ENCODE assay signal across 7 mouse cellular contexts in genomic region chrX:7922032-7922431, GRCm38 (mm10). TPM values are rescaled to one million over a fixed set of nuclear protein-coding genes. Genes with fewer than 3 reads are reported as not detected.
DNase-seq lines count a peak whose midpoint lies in the region; ATAC-seq and TF ChIP-seq lines count a peak whose summit lies in the region.

No protein-coding gene starts in this region.

- peak overlapping the region; percentile 31 for H3K4me3 ChIP-seq in liver, embryonic 11.5 days (ENCODE audit: low read depth, low read length)
- peak overlapping the region; percentile 21 for H3K4me3 ChIP-seq in embryonic facial prominence, embryonic 12.5 days
- H3K4me3 ChIP-seq in hindbrain, embryonic 15.5 days, result peak overlapping the region; percentile 53
- H3K4me3 ChIP-seq in myocyte, result no peak overlapping the region

- H3K4me2 ChIP-seq in liver, embryonic 11.5 days, result peak overlapping the region; percentile 49
- peak overlapping the region; percentile 36 for H3K4me2 ChIP-seq in embryonic facial prominence, embryonic 12.5 days (replicated peaks)
- H3K4me2 ChIP-seq in hindbrain, embryonic 15.5 days, result peak overlapping the region; percentile 70
- no peak overlapping the region for H3K4me2 ChIP-seq in myocyte (ENCODE audit: low read depth)

- no peak overlapping the region for H3ac ChIP-seq in myocyte (ENCODE audit: control insufficient read depth, insufficient read length)

- ATAC-seq in liver, embryonic 11.5 days (replicated peaks; ENCODE audit: low FRiP score), result no peak
- no peak for ATAC-seq in embryonic facial prominence, embryonic 12.5 days (ENCODE audit: insufficient number of reproducible peaks, insufficient read depth, low FRiP score, low TSS enrichment)
- no peak for ATAC-seq in hindbrain, embryonic 15.5 days (ENCODE audit: low FRiP score, low read depth)

- WGBS in liver, embryonic 11.5 days, result 14% methylated on average over 32 of the region's 48 CpGs
- WGBS in embryonic facial prominence, embryonic 12.5 days, result 15% methylated on average over 48 of the region's 48 CpGs
- 15% methylated on average over 43 of the region's 48 CpGs for WGBS in hindbrain, embryonic 15.5 days

- no peaks in the 10 kb centered on the region for H3K79me2 ChIP-seq in myocyte (ENCODE audit: control insufficient read depth, insufficient read depth)

- H3K9me3 ChIP-seq in liver, embryonic 11.5 days (ENCODE audit: control insufficient read depth, low read length), result no peaks in the 10 kb centered on the region
- no peaks in the 10 kb centered on the region for H3K9me3 ChIP-seq in embryonic facial prominence, embryonic 12.5 days
- H3K9me3 ChIP-seq in hindbrain, embryonic 15.5 days, result no peaks in the 10 kb centered on the region

- H3K27ac ChIP-seq in liver, embryonic 11.5 days (ENCODE audit: low read depth, low read length), result no peak overlapping the region
- no peak overlapping the region for H3K27ac ChIP-seq in embryonic facial prominence, embryonic 12.5 days
- H3K27ac ChIP-seq in hindbrain, embryonic 15.5 days (replicated peaks), result peak overlapping the region; percentile 85

- peaks cover 77% of the 10 kb centered on the region for H3K27me3 ChIP-seq in liver, embryonic 11.5 days (replicated peaks; ENCODE audit: control insufficient read depth, insufficient read depth, low read length)
- peaks cover 64% of the 10 kb centered on the region for H3K27me3 ChIP-seq in embryonic facial prominence, embryonic 12.5 days
- no peaks in the 10 kb centered on the region for H3K27me3 ChIP-seq in hindbrain, embryonic 15.5 days
- H3K27me3 ChIP-seq in myocyte (ENCODE audit: control insufficient read depth, insufficient read depth, insufficient read length), result peaks cover 22% of the 10 kb centered on the region

- no peak for DNase-seq in liver, embryonic 11.5 days (ENCODE audit: low spot score)
- no peak for DNase-seq in liver
- DNase-seq in spleen, postnatal 36 days (ENCODE audit: low spot score in 2 of 2), result no peak
- DNase-seq in ovary, postnatal 10 days (ENCODE audit: low spot score), result no peak

- no peaks in the 10 kb centered on the region for H3K36me3 ChIP-seq in liver, embryonic 11.5 days (ENCODE audit: control insufficient read depth, insufficient read depth, low read length)
- no peaks in the 10 kb centered on the region for H3K36me3 ChIP-seq in embryonic facial prominence, embryonic 12.5 days
- no peaks in the 10 kb centered on the region; the same call in 1 of the 2 replicates for H3K36me3 ChIP-seq in hindbrain, embryonic 15.5 days
- no peaks in the 10 kb centered on the region for H3K36me3 ChIP-seq in myocyte (ENCODE audit: control insufficient read depth, insufficient read depth)

- H3K9ac ChIP-seq in liver, embryonic 11.5 days (ENCODE audit: low read depth, low read length), result no peak overlapping the region
- no peak overlapping the region for H3K9ac ChIP-seq in embryonic facial prominence, embryonic 12.5 days
- H3K9ac ChIP-seq in hindbrain, embryonic 15.5 days, result peak overlapping the region; percentile 53

- no peak for TF ChIP-seq POLR2A in myocyte (IDR thresholded peaks at IDR 0.05; ENCODE audit: insufficient read length, low read depth)

- no peaks in the 10 kb centered on the region for H3K4me1 ChIP-seq in liver, embryonic 11.5 days (replicated peaks; ENCODE audit: control insufficient read depth, insufficient read depth, low read length)
- H3K4me1 ChIP-seq in embryonic facial prominence, embryonic 12.5 days, result no peaks in the 10 kb centered on the region
- H3K4me1 ChIP-seq in hindbrain, embryonic 15.5 days (replicated peaks), result peaks cover 12% of the 10 kb centered on the region; the same call in 1 of the 2 replicates

TF ChIP-seq in myocyte, 11 proteins besides CTCF, POLR2A, EP300 and RAD21:
- TF ChIP-seq TCF12 (IDR thresholded peaks at IDR 0.05; ENCODE audit: insufficient read depth, poor library complexity, severe bottlenecking), result no peak
- TF ChIP-seq MYOG (IDR thresholded peaks at IDR 0.05; ENCODE audit: control insufficient read depth in 1 of 3, insufficient read depth in 1 of 3, insufficient read length in 2 of 3, low read depth in 2 of 3), result peak in 2 of 3 experiments; percentile 83 to 90
- TF ChIP-seq MYOD1 (IDR thresholded peaks at IDR 0.05; ENCODE audit: control insufficient read depth in 1 of 3, insufficient read length in 2 of 3, low read depth in 2 of 3), result peak in 2 of 3 experiments; percentile 55 to 73
- peak; percentile 36 for TF ChIP-seq TCF3 (IDR thresholded peaks at IDR 0.05; ENCODE audit: insufficient read length, low read depth)
- no peak for TF ChIP-seq POLR2AphosphoS2 (IDR thresholded peaks at IDR 0.05; ENCODE audit: insufficient read length, low read depth)

RNA-seq across cellular contexts. Expression of gene Pcsk1n, which starts 2.4 kb away (rescaled TPM):
- polyA plus RNA-seq in liver, embryonic 11.5 days (2014; fragmentation: Nextera tagmentation; extraction: Ambion mirVana), result 0.56 and 0.67 TPM in 2 replicates
- 7.1 and 9.4 TPM in 2 replicates for polyA plus RNA-seq in embryonic facial prominence, embryonic 12.5 days (2016; fragmentation: Nextera tagmentation; extraction: Ambion mirVana)
- 294 and 338 TPM in 2 replicates for polyA plus RNA-seq in hindbrain, embryonic 15.5 days (2015; fragmentation: Nextera tagmentation; extraction: Ambion mirVana)
- not detected for polyA plus RNA-seq in myocyte (2012; fragmentation: generic; extraction: Trizol)

RNA-seq across cellular contexts. Expression of gene Eras, which starts 6.4 kb away (rescaled TPM):
- polyA plus RNA-seq in liver, embryonic 11.5 days (2014; fragmentation: Nextera tagmentation; extraction: Ambion mirVana), result not detected in 2 replicates
- not detected in 2 replicates for polyA plus RNA-seq in embryonic facial prominence, embryonic 12.5 days (2016; fragmentation: Nextera tagmentation; extraction: Ambion mirVana)
- polyA plus RNA-seq in hindbrain, embryonic 15.5 days (2015; fragmentation: Nextera tagmentation; extraction: Ambion mirVana), result 0.14 TPM in 1 of 2 replicates, not detected in the other
- not detected for polyA plus RNA-seq in myocyte (2012; fragmentation: generic; extraction: Trizol)

RNA-seq across cellular contexts. Expression of gene Gm10490, which starts 12.7 kb away (rescaled TPM):
- not detected in 2 replicates for polyA plus RNA-seq in liver, embryonic 11.5 days (2014; fragmentation: Nextera tagmentation; extraction: Ambion mirVana)
- not detected in 2 replicates for polyA plus RNA-seq in embryonic facial prominence, embryonic 12.5 days (2016; fragmentation: Nextera tagmentation; extraction: Ambion mirVana)
- polyA plus RNA-seq in hindbrain, embryonic 15.5 days (2015; fragmentation: Nextera tagmentation; extraction: Ambion mirVana), result not detected in 2 replicates
- polyA plus RNA-seq in myocyte (2012; fragmentation: generic; extraction: Trizol), result not detected

RNA-seq across cellular contexts. Expression of gene Gm10491, which starts 14.4 kb away (rescaled TPM):
- not detected in 2 replicates for polyA plus RNA-seq in liver, embryonic 11.5 days (2014; fragmentation: Nextera tagmentation; extraction: Ambion mirVana)
- not detected in 2 replicates for polyA plus RNA-seq in embryonic facial prominence, embryonic 12.5 days (2016; fragmentation: Nextera tagmentation; extraction: Ambion mirVana)
- not detected in 2 replicates for polyA plus RNA-seq in hindbrain, embryonic 15.5 days (2015; fragmentation: Nextera tagmentation; extraction: Ambion mirVana)
- not detected for polyA plus RNA-seq in myocyte (2012; fragmentation: generic; extraction: Trizol)

RNA-seq across cellular contexts. Expression of gene Timm17b, which starts 22.9 kb away (rescaled TPM):
- polyA plus RNA-seq in liver, embryonic 11.5 days (2014; fragmentation: Nextera tagmentation; extraction: Ambion mirVana), result 153 and 156 TPM in 2 replicates
- polyA plus RNA-seq in embryonic facial prominence, embryonic 12.5 days (2016; fragmentation: Nextera tagmentation; extraction: Ambion mirVana), result 167 and 169 TPM in 2 replicates
- polyA plus RNA-seq in hindbrain, embryonic 15.5 days (2015; fragmentation: Nextera tagmentation; extraction: Ambion mirVana), result 155 and 158 TPM in 2 replicates
- polyA plus RNA-seq in myocyte (2012; fragmentation: generic; extraction: Trizol), result 44.1 TPM

Comparison
In these comparisons a context has a peak if more than half of its experiments do, and no peak if none do; other contexts are left out.
1. RNA of gene Pcsk1n, which starts 2.4 kb away (polyA plus RNA-seq): 294 to 338 TPM in hindbrain, embryonic 15.5 days; 7.1 to 9.4 TPM in embryonic facial prominence, embryonic 12.5 days, 0.56 to 0.67 TPM in liver, embryonic 11.5 days and not detected in myocyte (single experiment); every median in the first group is over 10 times any median in the second.